Mouse (Mus musculus): ENCODE results near the gene Xrcc6. TPM values are rescaled to one million over a fixed set of nuclear protein-coding genes. Genes with fewer than 3 reads are reported as not detected.
A peak's percentile ranks its signal among the peaks of the same experiment; 100 is the strongest.

Xrcc6 gene
- polyA plus RNA-seq, 1 experiment from 2014 or later, result 85.8 TPM

DNA sequence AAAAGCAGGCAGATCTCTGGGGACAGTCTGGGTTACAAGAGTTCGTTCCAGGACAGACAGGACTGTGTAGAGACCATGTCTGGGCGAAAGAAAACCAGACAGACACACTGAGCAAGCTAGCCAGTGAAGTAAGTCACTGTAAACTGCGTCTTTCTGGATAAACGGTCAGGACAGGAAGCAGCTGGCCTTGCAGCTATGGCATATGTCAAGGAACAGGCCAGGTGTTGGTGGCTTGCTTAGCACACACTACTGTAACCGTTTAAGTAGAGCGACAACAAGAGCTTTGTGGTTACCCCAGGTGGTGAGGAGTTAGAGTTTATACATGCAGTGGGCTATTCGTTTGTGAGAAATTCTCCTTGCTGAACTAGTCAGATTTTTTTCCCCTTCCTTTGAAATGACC lies 40.1 kb downstream of the Xrcc6 start:
- no peak overlapping the region for H3K4me3 ChIP-seq
- H3K4me1 ChIP-seq, result no peaks in the 10 kb centered on the region
- H3K27me3 ChIP-seq, result no peaks in the 10 kb centered on the region
- WGBS, result 83% methylated on average over 7 of the region's 7 CpGs
- H3K9ac ChIP-seq, result no peak overlapping the region
- ATAC-seq (ENCODE audit: insufficient number of reproducible peaks, insufficient read depth, low FRiP score, low TSS enrichment), result no peak
- no peak overlapping the region for H3K4me2 ChIP-seq (replicated peaks)
- H3K27ac ChIP-seq, result no peak overlapping the region
- H3K9me3 ChIP-seq, result no peaks in the 10 kb centered on the region
- peaks cover 93% of the 10 kb centered on the region for H3K36me3 ChIP-seq

DNA sequence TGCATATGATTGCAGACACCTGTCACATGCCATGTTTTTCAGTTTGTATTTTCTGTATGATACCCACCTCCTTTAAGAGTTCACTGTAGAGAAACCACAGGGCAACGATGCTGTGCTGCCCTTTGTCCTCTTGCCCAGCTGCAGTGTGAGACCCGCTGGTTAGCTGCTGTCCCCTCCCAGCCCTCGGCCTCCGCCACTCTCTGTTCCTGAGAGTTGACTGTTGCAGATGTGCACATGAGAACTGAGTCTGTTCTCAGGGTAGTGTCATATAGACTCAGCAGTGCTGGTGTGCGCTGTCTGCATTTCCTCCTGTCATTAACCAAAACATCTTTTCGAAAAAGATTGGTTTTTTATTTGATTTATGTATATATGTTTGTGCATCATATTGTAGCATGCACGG lies 44.8 kb downstream of the Xrcc6 start:
- WGBS, result 91% methylated on average over 7 of the region's 7 CpGs

DNA sequence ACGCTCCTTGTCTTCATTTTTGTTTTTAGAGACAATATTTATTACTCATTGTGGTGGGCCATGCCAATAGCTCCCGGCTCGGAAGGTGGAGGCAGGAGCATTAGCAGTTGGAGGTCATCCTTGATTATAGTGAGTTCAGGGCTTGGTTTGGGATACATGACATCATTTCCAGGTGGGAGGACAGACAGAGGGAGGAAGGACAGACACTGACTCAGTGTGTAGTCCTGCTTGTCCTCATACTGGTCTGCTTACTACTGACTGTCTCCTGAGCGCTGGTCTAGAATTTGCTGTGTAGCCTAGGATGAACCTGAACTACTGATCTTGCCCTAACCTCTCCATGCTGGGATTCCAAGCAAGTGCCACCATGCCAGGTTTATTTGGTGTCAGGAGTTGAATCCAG lies 46.1 kb downstream of the Xrcc6 start, which contains the start of gene Desi1:
Gene Desi1 (minus strand): TSS at position 101 of the 400 bp plus-strand sequence.
- Histone ChIP-seq H3K27me3 (no peaks in the 10 kb centered on the region), H3K4me2 (replicated peaks) (no peak within 1 kb of the TSS), H3K27ac (no peak within 1 kb of the TSS), H3K4me1 (no peaks in the 10 kb centered on the region), H3K9me3 (no peaks in the 10 kb centered on the region), H3K4me3 (no peak within 1 kb of the TSS), H3K36me3 (peaks cover 83% of the 10 kb centered on the region), H3K9ac (no peak within 1 kb of the TSS)
- ATAC-seq (ENCODE audit: insufficient number of reproducible peaks, insufficient read depth, low FRiP score, low TSS enrichment), result no peak
- 92% methylated on average over 4 of the region's 4 CpGs for WGBS

More for the DNA sequence above, 44.8 kb downstream of the Xrcc6 start:
- Histone ChIP-seq H3K4me2 (replicated peaks) (no peak overlapping the region), H3K9ac (no peak overlapping the region), H3K4me3 (no peak overlapping the region), H3K9me3 (no peaks in the 10 kb centered on the region), H3K27me3 (no peaks in the 10 kb centered on the region), H3K27ac (no peak overlapping the region), H3K36me3 (peaks cover 85% of the 10 kb centered on the region), H3K4me1 (no peaks in the 10 kb centered on the region)
- no peak for ATAC-seq (ENCODE audit: insufficient number of reproducible peaks, insufficient read depth, low FRiP score, low TSS enrichment)

DNA sequence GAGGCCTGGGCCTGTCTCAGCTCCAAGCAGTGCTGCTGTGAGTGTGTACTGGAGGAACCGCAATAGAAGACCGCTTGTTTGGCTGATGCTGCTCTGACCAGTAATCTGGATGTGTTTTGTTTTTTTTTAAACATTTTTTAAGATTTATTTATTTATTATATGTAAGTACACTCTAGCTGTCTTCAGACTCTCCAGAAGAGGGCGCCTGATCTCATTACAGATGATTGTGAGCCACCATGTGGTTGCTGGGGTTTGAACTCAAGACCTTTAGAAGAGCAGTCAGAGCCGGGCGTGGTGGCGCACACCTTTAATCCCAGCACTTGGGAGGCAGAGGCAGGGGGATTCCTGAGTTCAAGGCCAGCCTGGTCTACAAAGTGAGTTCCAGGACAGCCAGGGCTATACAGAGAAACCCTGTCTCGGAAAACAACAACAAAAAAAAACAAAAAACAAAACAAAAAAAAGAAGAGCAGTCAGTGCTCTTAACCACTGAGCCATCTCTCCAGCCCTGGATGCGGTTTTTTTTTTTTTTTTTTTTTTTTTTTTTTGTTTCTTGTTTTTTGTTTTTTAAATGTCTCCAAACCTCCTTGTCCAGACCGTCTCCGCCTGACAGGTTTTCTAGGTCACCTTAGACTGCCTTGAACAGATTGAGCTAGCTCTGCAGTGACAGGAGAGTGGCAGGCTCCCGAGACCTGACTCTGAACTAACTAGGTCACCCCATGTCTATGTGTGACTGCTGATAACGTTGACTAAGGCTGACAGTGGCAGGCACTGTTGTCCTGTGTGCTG lies 48.5 kb downstream of the Xrcc6 start:
- no peak for ATAC-seq (ENCODE audit: insufficient number of reproducible peaks, insufficient read depth, low FRiP score, low TSS enrichment)
- 86% methylated on average over 12 of the region's 12 CpGs for WGBS

DNA sequence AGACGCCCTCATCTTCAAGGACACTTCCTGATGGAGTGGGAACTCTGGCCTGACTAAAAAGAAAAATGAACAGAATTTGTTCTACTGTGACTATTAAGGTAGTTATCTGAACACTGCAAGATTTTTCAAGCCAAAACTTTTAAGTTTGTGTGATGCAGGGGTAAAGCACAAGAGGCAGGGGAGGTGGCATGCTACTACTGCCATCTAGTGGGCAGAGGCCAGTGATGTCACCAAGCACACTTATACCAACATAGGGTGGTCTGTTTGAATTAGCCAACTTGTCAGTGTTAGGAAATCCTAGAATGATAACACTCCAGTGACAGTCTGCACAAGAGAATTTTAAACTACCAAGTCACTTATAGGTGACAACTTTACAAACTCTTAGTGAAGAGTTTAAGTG lies 53.0 kb downstream of the Xrcc6 start:
- Histone ChIP-seq H3K27me3 (no peaks in the 10 kb centered on the region), H3K4me2 (replicated peaks) (no peak overlapping the region), H3K9ac (no peak overlapping the region), H3K9me3 (no peaks in the 10 kb centered on the region), H3K4me3 (no peak overlapping the region), H3K27ac (no peak overlapping the region), H3K4me1 (peaks cover 3% of the 10 kb centered on the region; the same call in 1 of the 2 replicates), H3K36me3 (peaks cover 58% of the 10 kb centered on the region)
- ATAC-seq (ENCODE audit: insufficient number of reproducible peaks, insufficient read depth, low FRiP score, low TSS enrichment), result no peak
- 92% methylated on average over 1 of the region's 1 CpGs for WGBS

More for the DNA sequence above, 48.5 kb downstream of the Xrcc6 start:
- Histone ChIP-seq H3K4me3 (no peak overlapping the region), H3K4me2 (replicated peaks) (no peak overlapping the region), H3K27me3 (no peaks in the 10 kb centered on the region), H3K9ac (no peak overlapping the region), H3K9me3 (no peaks in the 10 kb centered on the region), H3K27ac (no peak overlapping the region), H3K36me3 (peaks cover 81% of the 10 kb centered on the region), H3K4me1 (no peaks in the 10 kb centered on the region)

DNA sequence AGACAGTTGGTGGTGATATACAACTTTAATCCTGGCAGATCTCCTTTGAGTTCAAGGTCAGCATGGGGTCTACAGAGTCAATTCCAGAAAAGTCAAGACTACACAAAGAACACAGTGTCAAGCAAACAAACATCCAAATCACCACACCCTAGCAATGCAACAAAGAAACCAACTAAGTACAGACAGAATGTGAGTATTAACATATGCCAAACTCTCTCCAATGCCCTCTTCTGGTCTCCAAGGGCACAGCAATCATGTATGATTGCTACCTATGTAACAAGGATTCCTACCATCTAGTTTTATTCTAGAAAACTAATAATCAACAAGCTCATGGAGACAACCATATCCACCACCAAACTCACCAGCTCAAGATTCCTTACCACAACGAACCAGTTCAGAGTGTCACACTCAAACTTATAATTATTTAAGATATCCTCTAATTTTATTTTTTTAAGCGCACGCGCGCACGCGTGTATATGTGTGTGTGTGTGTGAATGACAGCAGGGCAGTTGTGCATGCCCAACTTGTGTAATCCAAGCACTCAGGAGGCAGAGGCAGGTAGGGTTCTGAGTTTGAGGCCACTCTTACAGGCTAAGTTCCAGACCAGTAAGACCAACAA lies 56.6 kb downstream of the Xrcc6 start:
- Histone ChIP-seq H3K36me3 (peaks cover 32% of the 10 kb centered on the region), H3K4me2 (replicated peaks) (no peak overlapping the region), H3K9me3 (no peaks in the 10 kb centered on the region), H3K4me3 (no peak overlapping the region), H3K4me1 (peaks cover 12% of the 10 kb centered on the region), H3K9ac (no peak overlapping the region), H3K27ac (no peak overlapping the region), H3K27me3 (no peaks in the 10 kb centered on the region)
- 95% methylated on average over 7 of the region's 7 CpGs for WGBS
- no peak for ATAC-seq (ENCODE audit: insufficient number of reproducible peaks, insufficient read depth, low FRiP score, low TSS enrichment)

DNA sequence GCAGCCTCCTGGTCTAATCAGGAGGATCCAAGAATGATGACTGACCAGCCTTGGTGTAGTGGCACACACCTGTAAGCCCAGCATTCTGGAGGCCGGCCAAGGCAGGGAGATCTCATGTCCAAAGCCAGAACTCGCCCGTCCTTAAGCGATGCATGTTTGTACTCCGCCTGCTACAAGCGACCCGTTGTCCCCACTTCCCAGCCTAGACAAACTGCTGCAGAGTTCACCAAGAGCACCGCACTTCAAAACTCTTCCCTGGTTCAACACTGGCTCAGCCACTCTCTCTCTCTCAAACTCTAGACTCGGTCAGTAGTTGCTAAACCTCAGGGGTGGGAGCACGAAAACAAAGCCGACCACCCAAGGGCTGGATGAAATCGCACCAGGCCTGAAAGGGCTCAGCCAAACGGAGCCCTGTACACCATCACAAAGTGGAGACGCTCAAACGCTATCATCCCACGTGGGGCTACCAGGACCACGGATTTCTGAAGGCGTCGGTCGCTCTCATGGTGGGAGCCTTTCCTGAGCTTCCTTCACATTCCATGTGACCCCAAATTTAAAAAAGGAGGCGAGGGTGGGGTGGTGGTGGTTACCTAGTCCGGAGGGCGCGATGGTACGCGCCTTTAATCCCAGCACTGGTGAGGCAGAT lies 58.7 kb downstream of the Xrcc6 start:
- ATAC-seq (ENCODE audit: insufficient number of reproducible peaks, insufficient read depth, low FRiP score, low TSS enrichment), result no peak
- Histone ChIP-seq H3K9ac (peak overlapping the region; percentile 97), H3K27me3 (no peaks in the 10 kb centered on the region), H3K27ac (no peak overlapping the region), H3K4me3 (peak overlapping the region; percentile 99), H3K9me3 (no peaks in the 10 kb centered on the region), H3K4me1 (peaks cover 12% of the 10 kb centered on the region), H3K36me3 (peaks cover 16% of the 10 kb centered on the region), H3K4me2 (replicated peaks) (peak overlapping the region; percentile 84)
- 3% methylated on average over 26 of the region's 26 CpGs for WGBS

DNA sequence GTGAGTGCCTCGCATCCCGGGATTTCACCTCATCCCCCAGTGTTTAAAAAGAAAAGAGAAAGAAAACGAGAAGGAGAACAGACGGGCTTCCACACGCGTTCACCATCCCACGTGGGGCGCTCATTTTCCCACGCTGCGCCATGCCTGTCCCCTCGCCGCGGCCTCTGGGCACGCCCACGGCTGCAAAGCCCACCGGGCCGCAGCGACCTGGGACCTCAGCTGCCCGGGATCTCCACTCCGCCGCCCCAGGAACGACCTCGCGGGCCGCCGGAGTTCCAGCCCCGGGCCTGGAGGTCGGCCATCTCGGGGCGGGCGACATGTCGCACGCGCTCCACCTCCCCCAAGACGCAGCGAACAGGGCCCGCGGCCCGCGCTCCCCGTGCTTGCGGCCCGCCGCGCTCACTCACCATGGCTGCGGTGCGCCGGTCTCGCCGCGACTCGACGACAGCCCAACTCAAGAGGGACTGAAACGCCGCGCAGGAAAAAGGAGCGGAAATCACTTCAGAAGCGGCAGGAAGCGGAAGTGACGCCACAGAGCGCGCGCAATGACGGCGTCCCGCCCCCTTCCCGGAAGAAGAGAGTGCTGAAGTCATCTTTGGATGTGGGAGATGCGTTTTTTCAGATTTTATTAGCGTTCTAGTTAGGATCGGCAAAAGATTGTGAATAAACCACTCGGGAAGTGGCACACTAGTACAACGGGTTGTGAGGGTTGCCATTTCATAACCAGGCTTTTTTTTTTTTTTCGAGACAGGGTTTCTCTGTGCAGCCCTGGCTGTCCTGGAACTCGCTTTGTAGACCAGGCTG lies 59.6 kb downstream of the Xrcc6 start, which contains the start of gene Snu13:
Gene Snu13 (minus strand): TSS at position 519 of the 804 bp plus-strand sequence.
- H3K9ac ChIP-seq, result peak within 1 kb of the TSS; percentile 97
- WGBS, result under 1% methylated on average over 72 of the region's 74 CpGs

DNA sequence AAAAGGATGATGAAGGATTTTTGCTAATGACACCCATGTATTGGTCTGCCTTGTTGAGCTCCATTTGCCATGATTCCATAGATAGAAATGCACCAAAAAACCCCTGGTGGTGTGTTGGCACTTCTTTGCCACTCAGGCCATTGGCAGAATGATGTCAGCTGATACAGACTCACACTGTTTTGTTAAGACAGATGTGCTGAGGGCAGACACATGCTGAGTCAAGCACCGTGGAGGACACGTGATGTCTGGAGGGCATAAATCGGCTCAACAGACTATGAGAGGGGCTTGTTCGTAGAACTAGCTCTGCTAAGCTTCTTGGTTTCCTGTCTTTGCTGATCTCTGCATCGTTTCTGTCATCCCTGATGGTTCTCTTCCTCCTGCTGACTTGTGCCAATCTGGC lies 64.9 kb downstream of the Xrcc6 start:
- Histone ChIP-seq H3K4me1 (no peaks in the 10 kb centered on the region), H3K9me3 (no peaks in the 10 kb centered on the region), H3K27ac (no peak overlapping the region), H3K9ac (no peak overlapping the region), H3K36me3 (no peaks in the 10 kb centered on the region), H3K4me3 (no peak overlapping the region), H3K27me3 (no peaks in the 10 kb centered on the region), H3K4me2 (replicated peaks) (no peak overlapping the region)
- 53% methylated on average over 5 of the region's 5 CpGs for WGBS
- no peak for ATAC-seq (ENCODE audit: insufficient number of reproducible peaks, insufficient read depth, low FRiP score, low TSS enrichment)

More for the DNA sequence above, 59.6 kb downstream of the Xrcc6 start, which contains the start of gene Snu13:
- Histone ChIP-seq H3K9me3 (no peaks in the 10 kb centered on the region), H3K4me1 (peaks cover 12% of the 10 kb centered on the region), H3K4me3 (peak within 1 kb of the TSS; percentile 99), H3K27me3 (no peaks in the 10 kb centered on the region), H3K27ac (peak within 1 kb of the TSS; percentile 90), H3K4me2 (replicated peaks) (peak within 1 kb of the TSS; percentile 84), H3K36me3 (peaks cover 15% of the 10 kb centered on the region)
- ATAC-seq (ENCODE audit: insufficient number of reproducible peaks, insufficient read depth, low FRiP score, low TSS enrichment), result peak; percentile 59; the same call in 1 of the 2 replicates

DNA sequence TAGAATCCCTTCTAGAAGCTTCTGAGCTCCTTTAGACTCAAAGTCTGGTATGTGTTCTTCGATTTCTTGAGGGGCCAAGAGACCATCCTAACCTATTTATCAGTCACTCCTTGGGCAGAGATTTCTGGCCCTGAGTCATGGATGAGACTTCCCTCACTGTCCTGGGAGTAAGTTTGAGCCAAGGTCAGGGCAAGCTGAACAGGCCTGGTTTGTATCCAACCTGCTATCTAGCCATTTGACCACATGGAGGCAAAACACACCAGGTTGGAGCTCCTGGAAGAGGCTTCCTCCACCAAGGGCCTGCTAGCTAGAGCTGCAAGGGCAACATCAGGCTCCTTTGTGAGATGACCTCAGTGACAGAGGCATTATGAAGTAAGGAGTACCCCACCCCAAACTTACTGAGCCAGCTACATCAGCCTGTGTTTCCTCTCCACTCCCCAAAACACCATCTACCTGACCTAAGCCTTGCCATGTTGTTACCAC lies 71.1 kb downstream of the Xrcc6 start, which contains the start of gene 4930407I10Rik:
Gene 4930407I10Rik (plus strand): TSS at position 433 of the 483 bp plus-strand sequence.
- ATAC-seq (ENCODE audit: insufficient number of reproducible peaks, insufficient read depth, low FRiP score, low TSS enrichment), result no peak
- Histone ChIP-seq H3K4me2 (replicated peaks) (no peak within 1 kb of the TSS), H3K4me1 (peaks cover 7% of the 10 kb centered on the region; the same call in 1 of the 2 replicates), H3K27ac (no peak within 1 kb of the TSS), H3K27me3 (0 out of 2 replicates have a peak, but pooled peaks cover 9% of the 10 kb centered on the region), H3K9ac (no peak within 1 kb of the TSS), H3K9me3 (no peaks in the 10 kb centered on the region), H3K4me3 (no peak within 1 kb of the TSS), H3K36me3 (no peaks in the 10 kb centered on the region)
- 75% methylated on average over 1 of the region's 1 CpGs for WGBS

DNA sequence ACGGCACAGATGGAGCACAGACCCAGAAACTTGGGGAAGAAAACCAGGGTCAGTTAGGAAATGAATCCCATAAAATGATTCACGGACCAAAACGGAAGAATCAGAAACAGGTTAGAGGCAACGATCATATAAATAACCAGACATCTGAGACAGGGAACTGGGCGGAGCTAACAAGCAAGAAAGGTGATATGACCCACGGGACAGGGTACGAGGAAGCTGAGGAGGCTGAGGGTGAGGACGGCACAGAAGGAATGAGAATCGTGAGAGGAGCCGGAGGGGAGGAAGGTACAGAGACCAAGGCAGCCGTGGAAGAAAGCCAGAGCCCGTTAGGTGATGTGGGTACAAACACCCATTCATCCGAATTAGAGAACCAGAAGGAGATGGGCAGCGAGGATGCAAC lies 76.3 kb downstream of the Xrcc6 start:
- Histone ChIP-seq H3K27ac (no peak overlapping the region; the same call in 1 of the 2 replicates), H3K4me3 (no peak overlapping the region), H3K4me1 (peaks cover 7% of the 10 kb centered on the region; the same call in 1 of the 2 replicates), H3K9ac (no peak overlapping the region), H3K36me3 (no peaks in the 10 kb centered on the region), H3K9me3 (no peaks in the 10 kb centered on the region), H3K27me3 (peaks cover 22% of the 10 kb centered on the region; the same call in 1 of the 2 replicates), H3K4me2 (replicated peaks) (peak overlapping the region; percentile 5)
- ATAC-seq (ENCODE audit: insufficient number of reproducible peaks, insufficient read depth, low FRiP score, low TSS enrichment), result no peak
- 30% methylated on average over 14 of the region's 14 CpGs for WGBS

All from embryonic facial prominence, embryonic 12.5 days (tissue).